Comparison of ENCODE assay signal across 8 mouse cellular contexts in the genomic region with DNA sequence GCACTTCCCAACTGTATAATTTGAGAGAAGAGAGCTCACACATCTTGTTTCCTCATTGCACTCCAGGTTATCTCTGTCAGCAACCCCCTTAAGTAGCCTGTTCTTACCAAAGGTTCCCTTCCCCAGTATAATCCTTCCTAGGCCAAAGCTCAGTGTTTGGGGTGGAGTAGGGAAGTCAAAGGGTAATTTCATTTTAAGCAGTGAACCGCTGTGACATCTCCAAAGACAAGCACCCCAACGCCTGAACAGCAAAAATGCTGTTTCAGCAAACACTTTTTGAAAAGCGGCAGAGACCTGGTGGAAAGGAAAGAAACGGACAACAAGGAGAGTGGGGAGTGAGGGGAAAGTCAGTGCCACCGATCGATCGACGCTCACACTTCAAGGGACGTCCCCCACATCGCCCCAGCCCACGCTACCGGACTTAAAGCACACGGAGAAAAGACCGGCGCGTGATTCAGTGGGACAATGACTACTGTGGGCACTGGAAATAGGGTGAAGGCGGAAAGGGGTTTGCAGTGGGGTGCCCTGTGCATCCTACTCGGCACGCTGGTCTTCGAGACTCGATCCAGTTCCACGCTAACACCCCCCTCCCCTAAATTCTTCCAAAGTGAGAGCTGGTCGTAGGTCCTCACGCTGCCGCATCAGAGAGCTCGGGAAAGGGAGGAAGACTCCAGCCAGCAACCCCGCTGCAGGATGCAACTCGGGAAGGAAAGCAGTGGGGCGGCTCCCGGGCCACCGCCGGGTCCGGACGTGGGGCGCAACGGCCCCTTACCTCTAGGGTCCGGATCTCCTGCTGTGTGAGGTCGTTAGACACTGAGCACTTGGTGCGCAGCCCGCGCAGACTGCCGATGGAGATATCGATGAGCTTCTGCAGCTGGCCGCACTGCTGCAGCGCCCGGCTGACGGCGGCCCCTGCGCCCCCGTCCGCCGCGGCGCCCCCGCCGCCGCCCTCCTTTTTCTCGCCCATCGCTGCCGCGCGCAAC. TPM values are rescaled to one million over a fixed set of nuclear protein-coding genes. Genes with fewer than 3 reads are reported as not detected.
A peak's percentile ranks its signal among the peaks of the same experiment; 100 is the strongest.
DNase-seq lines count a peak whose midpoint lies in the region; ATAC-seq and TF ChIP-seq lines count a peak whose summit lies in the region.

No protein-coding gene starts in this region.

- ATAC-seq in forebrain, embryonic 13.5 days, result no peak; the same call in 1 of the 2 replicates
- ATAC-seq in hindbrain, postnatal 0 days, result peak; percentile 3; the same call in 1 of the 2 replicates
- peak; percentile 42 for ATAC-seq in lung, embryonic 14.5 days (ENCODE audit: insufficient read depth)

- peak overlapping the region; percentile 92 for H3K9ac ChIP-seq in forebrain, embryonic 13.5 days
- H3K9ac ChIP-seq in hindbrain, postnatal 0 days (replicated peaks; ENCODE audit: low read length), result peak overlapping the region; percentile 77
- peak overlapping the region; percentile 88 for H3K9ac ChIP-seq in lung, embryonic 14.5 days

- H3K36me3 ChIP-seq in testis, adult 2 months (ENCODE audit: control insufficient read depth, insufficient read depth, low read length), result no peaks in the 10 kb centered on the region
- H3K36me3 ChIP-seq in forebrain, embryonic 13.5 days (ENCODE audit: poor library complexity, severe bottlenecking), result no peaks in the 10 kb centered on the region
- H3K36me3 ChIP-seq in hindbrain, postnatal 0 days (ENCODE audit: insufficient read depth, low read length), result no peaks in the 10 kb centered on the region
- no peaks in the 10 kb centered on the region for H3K36me3 ChIP-seq in lung, embryonic 14.5 days (ENCODE audit: insufficient read depth)

- no peak for DNase-seq in testis, postnatal 10 days (ENCODE audit: low spot score)
- DNase-seq in adrenal gland, postnatal 14 days, result peak; percentile 63
- DNase-seq in hindbrain, postnatal 0 days (ENCODE audit: low spot score), result peak; percentile 53
- DNase-seq in lung, embryonic 14.5 days, result peak; percentile 67
- DNase-seq in right cerebral cortex, postnatal 14 days, result peak; percentile 35
- DNase-seq in layer of hippocampus, postnatal 25 days (ENCODE audit: extremely low spot score in 1 of 2, low spot score in 1 of 2), result no peak

- peak overlapping the region; percentile 77 for H3K4me2 ChIP-seq in forebrain, embryonic 13.5 days
- H3K4me2 ChIP-seq in hindbrain, postnatal 0 days (ENCODE audit: low read depth, low read length), result peak overlapping the region; percentile 72
- H3K4me2 ChIP-seq in lung, embryonic 14.5 days, result peak overlapping the region; percentile 74

- H3K27ac ChIP-seq in testis, adult 2 months (ENCODE audit: control insufficient read depth, insufficient read depth, low read depth, low read length), result no peak overlapping the region; the same call in 1 of the 2 replicates
- H3K27ac ChIP-seq in forebrain, embryonic 13.5 days, result peak overlapping the region; percentile 91
- H3K27ac ChIP-seq in hindbrain, postnatal 0 days, result peak overlapping the region; percentile 88
- peak overlapping the region; percentile 94 for H3K27ac ChIP-seq in lung, embryonic 14.5 days (ENCODE audit: low read depth)

- peak overlapping the region; percentile 80 for H3K4me3 ChIP-seq in testis, adult 2 months (ENCODE audit: control insufficient read depth, low read depth, low read length)
- peak overlapping the region; percentile 87 for H3K4me3 ChIP-seq in forebrain, embryonic 13.5 days
- peak overlapping the region; percentile 82 for H3K4me3 ChIP-seq in hindbrain, postnatal 0 days (ENCODE audit: low read length)
- peak overlapping the region; percentile 87 for H3K4me3 ChIP-seq in lung, embryonic 14.5 days (ENCODE audit: low read depth, low read length)

- no peaks in the 10 kb centered on the region for H3K27me3 ChIP-seq in testis, adult 2 months (ENCODE audit: control insufficient read depth, insufficient read depth, low read length)
- H3K27me3 ChIP-seq in forebrain, embryonic 13.5 days, result no peaks in the 10 kb centered on the region
- no peaks in the 10 kb centered on the region for H3K27me3 ChIP-seq in hindbrain, postnatal 0 days (ENCODE audit: insufficient read depth, low read length)
- H3K27me3 ChIP-seq in lung, embryonic 14.5 days (ENCODE audit: insufficient read depth, low read length), result no peaks in the 10 kb centered on the region

- no peak for TF ChIP-seq CTCF in testis, adult 2 months (IDR thresholded peaks at IDR 0.05; ENCODE audit: control insufficient read depth, insufficient read depth, insufficient replicate concordance, low read depth, low read length)
- no peak for TF ChIP-seq CTCF in hindbrain, postnatal 0 days (IDR thresholded peaks at IDR 0.05; ENCODE audit: low read depth)
- no peak for TF ChIP-seq CTCF in lung, embryonic 14.5 days (IDR thresholded peaks at IDR 0.05; ENCODE audit: low read depth)

- H3K4me1 ChIP-seq in testis, adult 2 months (ENCODE audit: control insufficient read depth, insufficient read depth, low read length), result peaks cover 9% of the 10 kb centered on the region
- H3K4me1 ChIP-seq in forebrain, embryonic 13.5 days, result peaks cover 39% of the 10 kb centered on the region
- H3K4me1 ChIP-seq in hindbrain, postnatal 0 days (ENCODE audit: insufficient read depth, low read length), result peaks cover 13% of the 10 kb centered on the region
- peaks cover 27% of the 10 kb centered on the region for H3K4me1 ChIP-seq in lung, embryonic 14.5 days (ENCODE audit: insufficient read depth)

- H3K9me3 ChIP-seq in forebrain, embryonic 13.5 days (replicated peaks), result no peaks in the 10 kb centered on the region
- H3K9me3 ChIP-seq in hindbrain, postnatal 0 days (ENCODE audit: low read length), result no peaks in the 10 kb centered on the region
- no peaks in the 10 kb centered on the region for H3K9me3 ChIP-seq in lung, embryonic 14.5 days (ENCODE audit: low read depth, low read length)

- under 1% methylated on average over 50 of the region's 62 CpGs for WGBS in forebrain, embryonic 13.5 days
- under 1% methylated on average over 60 of the region's 62 CpGs for WGBS in hindbrain, postnatal 0 days
- WGBS in lung, embryonic 14.5 days, result under 1% methylated on average over 62 of the region's 62 CpGs

- TF ChIP-seq POLR2A in testis, adult 2 months (IDR thresholded peaks at IDR 0.05; ENCODE audit: control insufficient read depth, low read depth, low read length), result no peak

RNA-seq across cellular contexts. Expression of a gene that starts 0.6 kb away (rescaled TPM):
- 6.7 and 9.4 TPM in 2 replicates for polyA plus RNA-seq in testis, adult 2 months (2012; rRNA removed)
- 10.0 and 10.8 TPM in 2 replicates for total RNA-seq in adrenal gland, postnatal 14 days (2021)
- polyA plus RNA-seq in forebrain, embryonic 13.5 days (2015; fragmentation: Nextera tagmentation; extraction: Ambion mirVana), result 4.0 and 4.1 TPM in 2 replicates
- total RNA-seq in hindbrain, postnatal 0 days (2014; rRNA removed), result 48.0 and 51.3 TPM in 2 replicates
- 1.9 and 2.5 TPM in 2 replicates for polyA plus RNA-seq in hindbrain, postnatal 0 days (2015; fragmentation: Nextera tagmentation; extraction: Ambion mirVana)
- polyA plus RNA-seq in lung, embryonic 14.5 days (2014; fragmentation: Nextera tagmentation; extraction: Ambion mirVana), result 4.0 and 5.1 TPM in 2 replicates
- total RNA-seq in layer of hippocampus, postnatal 25 days (2021), result 100 to 1,000 TPM; 189 to 205 TPM

Comparison
In these comparisons a context has a peak if more than half of its experiments do, and no peak if none do; other contexts are left out.
1. DNase-seq: peak in adrenal gland, postnatal 14 days (single experiment), hindbrain, postnatal 0 days (single experiment), lung, embryonic 14.5 days (single experiment) and right cerebral cortex, postnatal 14 days (single experiment); none in testis, postnatal 10 days (single experiment) and layer of hippocampus, postnatal 25 days (0 of 2).
2. Peak in every context shown above with its lines, with median percentiles within 50 percentile points of each other: H3K4me3 ChIP-seq, H3K4me2 ChIP-seq and H3K9ac ChIP-seq.